8 mouse cellular contexts compared by ENCODE assay signal in genomic region chr4:117096666-117097065, GRCm38 (mm10). TPM values are rescaled to one million over a fixed set of nuclear protein-coding genes. Genes with fewer than 3 reads are reported as not detected.
DNase-seq lines count a peak whose midpoint lies in the region; ATAC-seq and TF ChIP-seq lines count a peak whose summit lies in the region.
"Had no signal": no experiment of that assay in that cellular context is flagged by ENCODE, and none has a peak within 500 bp of the region (broad histone marks: within the 10 kb centered on the region; RNA-seq: fewer than 3 reads in every experiment).

No protein-coding gene starts in this region.

- in situ Hi-C loops in ES-E14 (cut with MboI; ENCODE audit: low sequenced_read_pairs in 2 of 2, unreplicated experiment in 2 of 2): no loop called here

- H3K4me1 ChIP-seq in ES-E14 (ENCODE audit: control insufficient read depth in 2 of 2, insufficient read depth in 2 of 2, low read length in 2 of 2, poor library complexity in 1 of 2): peaks cover 5 to 22% of the 10 kb centered on the region in 2 experiments; a peak in 3 of 4 replicates
- H3K4me1 ChIP-seq in midbrain, embryonic 10.5 days: peaks cover 55% of the 10 kb centered on the region

- intact Hi-C loops in heart, postnatal 36 days (cut with DNase I): no loop called here

- peaks cover 7% of the 10 kb centered on the region; the same call in 1 of the 2 replicates for H3K36me3 ChIP-seq in ES-E14 (ENCODE audit: control insufficient read depth, insufficient read depth, low read length, poor library complexity, severe bottlenecking)
- H3K36me3 ChIP-seq in midbrain, embryonic 10.5 days: peaks cover 20% of the 10 kb centered on the region

- no peak for ATAC-seq in CD4-positive, CD25-positive, alpha-beta regulatory T cell, adult 4 months

- H3K9ac ChIP-seq in ES-E14 (ENCODE audit: insufficient read depth, low read depth, low read length, poor library complexity, severe bottlenecking): peak overlapping the region; percentile 84; the same call in 1 of the 2 replicates

- peaks cover 52% of the 10 kb centered on the region for H3K27me3 ChIP-seq in midbrain, embryonic 10.5 days (ENCODE audit: low read depth, poor library complexity, severe bottlenecking)

- H3K4me3 ChIP-seq in ES-E14 (ENCODE audit: insufficient read depth in 1 of 2, low read depth in 1 of 2, low read length in 2 of 2, poor library complexity in 1 of 2, severe bottlenecking in 1 of 2): peak overlapping the region; percentile 76 to 92
- H3K4me3 ChIP-seq in midbrain, embryonic 10.5 days: peak overlapping the region; percentile 76

- 0 out of 2 replicates have a peak overlapping the region, but pooled peaks have one; percentile 11 for H3K27ac ChIP-seq in ES-E14 (ENCODE audit: insufficient read depth, low read depth, low read length, poor library complexity, severe bottlenecking)
- H3K27ac ChIP-seq in midbrain, embryonic 10.5 days (replicated peaks): peak overlapping the region; percentile 90

- no peaks in the 10 kb centered on the region for H3K9me3 ChIP-seq in ES-E14 (ENCODE audit: control insufficient read depth, insufficient read depth, low read depth, low read length)
- H3K9me3 ChIP-seq in midbrain, embryonic 10.5 days (replicated peaks): no peaks in the 10 kb centered on the region

- WGBS in midbrain, embryonic 10.5 days: 19% methylated on average over 5 of the region's 5 CpGs

- no peak for DNase-seq in ES-E14 (ENCODE audit: low read depth, low spot score)
- peak; percentile 26 for DNase-seq in embryo, embryonic 11 days
- peak; percentile 22 to 34 for DNase-seq in heart, postnatal 36 days
- peak; percentile 36 for DNase-seq in midbrain, embryonic 10.5 days (ENCODE audit: low spot score)
- no peak for DNase-seq in cerebellum, adult 11-12 months
- DNase-seq in cerebellum, postnatal 14 days: no peak

TF ChIP-seq in ES-E14, 5 proteins besides CTCF, POLR2A, EP300 and RAD21:
- no peak for TF ChIP-seq CHD2 (IDR thresholded peaks at IDR 0.05; ENCODE audit: low read depth, low read length)
- TF ChIP-seq ZC3H11A (IDR thresholded peaks at IDR 0.05; ENCODE audit: borderline replicate concordance, low read depth, low read length): no peak
- TF ChIP-seq HCFC1 (IDR thresholded peaks at IDR 0.05; ENCODE audit: borderline replicate concordance, insufficient read depth, low read length): no peak
- TF ChIP-seq ZNF384 (IDR thresholded peaks at IDR 0.05; ENCODE audit: low read depth, low read length): no peak
- TF ChIP-seq MAFK (IDR thresholded peaks at IDR 0.05; ENCODE audit: insufficient read depth, low read depth, low read length): no peak

RNA-seq across cellular contexts. Expression of gene Ptch2, which starts 0.8 kb away (rescaled TPM):
- 28.2 and 80.0 TPM in 2 replicates for total RNA-seq in ES-E14 (2012; rRNA removed)
- total RNA-seq in heart, postnatal 36 days (2021): 1 to 10 TPM; 1.3 to 2.3 TPM
- polyA plus RNA-seq in midbrain, embryonic 10.5 days (2016; fragmentation: Nextera tagmentation; extraction: Ambion mirVana): 12.8 and 15.7 TPM in 2 replicates
- under 1 TPM in 1 of 2 experiments, not detected in 1; 0.76 TPM for polyA plus RNA-seq in CD4-positive, CD25-positive, alpha-beta regulatory T cell, adult 4 months (2017; shearing (Covaris generic))

RNA-seq across cellular contexts. Expression of gene Btbd19, which starts 28.9 kb away (rescaled TPM):
- total RNA-seq in ES-E14 (2012; rRNA removed): 51.2 and 87.1 TPM in 2 replicates
- 1 to 10 TPM; 1.8 to 2.4 TPM for total RNA-seq in heart, postnatal 36 days (2021)
- polyA plus RNA-seq in midbrain, embryonic 10.5 days (2016; fragmentation: Nextera tagmentation; extraction: Ambion mirVana): 4.4 and 5.4 TPM in 2 replicates
- 10 to 100 TPM; 18.5 to 19.2 TPM for polyA plus RNA-seq in CD4-positive, CD25-positive, alpha-beta regulatory T cell, adult 4 months (2017; shearing (Covaris generic))

RNA-seq across cellular contexts. Expression of gene Tctex1d4, which starts 29.9 kb away (rescaled TPM):
- total RNA-seq in ES-E14 (2012; rRNA removed): 0.49 and 1.2 TPM in 2 replicates
- not detected for total RNA-seq in heart, postnatal 36 days (2021)
- 0.14 TPM in 1 of 2 replicates, not detected in the other for polyA plus RNA-seq in midbrain, embryonic 10.5 days (2016; fragmentation: Nextera tagmentation; extraction: Ambion mirVana)
- 1 to 10 TPM; 3.2 to 6.2 TPM for polyA plus RNA-seq in CD4-positive, CD25-positive, alpha-beta regulatory T cell, adult 4 months (2017; shearing (Covaris generic))
- total RNA-seq: adrenal gland, postnatal 36 days had no signal

RNA-seq across cellular contexts. Expression of gene Plk3, which starts 37.1 kb away (rescaled TPM):
- total RNA-seq in ES-E14 (2012; rRNA removed): 26.7 and 28.3 TPM in 2 replicates
- 1 to 10 TPM; 1.2 to 2.4 TPM for total RNA-seq in heart, postnatal 36 days (2021)
- 36.8 and 41.3 TPM in 2 replicates for polyA plus RNA-seq in midbrain, embryonic 10.5 days (2016; fragmentation: Nextera tagmentation; extraction: Ambion mirVana)
- polyA plus RNA-seq in CD4-positive, CD25-positive, alpha-beta regulatory T cell, adult 4 months (2017; shearing (Covaris generic)): 10 to 100 TPM; 12.2 to 13.2 TPM

RNA-seq across cellular contexts. Expression of gene Rps8, which starts 59.4 kb away (rescaled TPM):
- total RNA-seq in ES-E14 (2012; rRNA removed): 3,133 and 3,400 TPM in 2 replicates
- 100 to 1,000 TPM; 550 to 602 TPM for total RNA-seq in heart, postnatal 36 days (2021)
- 691 and 830 TPM in 2 replicates for polyA plus RNA-seq in midbrain, embryonic 10.5 days (2016; fragmentation: Nextera tagmentation; extraction: Ambion mirVana)
- 100 to 1,000 TPM; 663 to 923 TPM for polyA plus RNA-seq in CD4-positive, CD25-positive, alpha-beta regulatory T cell, adult 4 months (2017; shearing (Covaris generic))

Comparison
In these comparisons a context has a peak if more than half of its experiments do, and no peak if none do; other contexts are left out.
1. DNase-seq: peak in embryo, embryonic 11 days (single experiment), heart, postnatal 36 days (2 of 2) and midbrain, embryonic 10.5 days (single experiment); none in ES-E14 (single experiment), cerebellum, adult 11-12 months (single experiment) and cerebellum, postnatal 14 days (0 of 2).
2. RNA of gene Btbd19, which starts 28.9 kb away (total RNA-seq): 51.2 to 87.1 TPM in ES-E14; 1.8 to 2.4 TPM in heart, postnatal 36 days; every median in the first group is over 10 times any median in the second.